ENCODE assay signal across 8 mouse cellular contexts in the genomic region with DNA sequence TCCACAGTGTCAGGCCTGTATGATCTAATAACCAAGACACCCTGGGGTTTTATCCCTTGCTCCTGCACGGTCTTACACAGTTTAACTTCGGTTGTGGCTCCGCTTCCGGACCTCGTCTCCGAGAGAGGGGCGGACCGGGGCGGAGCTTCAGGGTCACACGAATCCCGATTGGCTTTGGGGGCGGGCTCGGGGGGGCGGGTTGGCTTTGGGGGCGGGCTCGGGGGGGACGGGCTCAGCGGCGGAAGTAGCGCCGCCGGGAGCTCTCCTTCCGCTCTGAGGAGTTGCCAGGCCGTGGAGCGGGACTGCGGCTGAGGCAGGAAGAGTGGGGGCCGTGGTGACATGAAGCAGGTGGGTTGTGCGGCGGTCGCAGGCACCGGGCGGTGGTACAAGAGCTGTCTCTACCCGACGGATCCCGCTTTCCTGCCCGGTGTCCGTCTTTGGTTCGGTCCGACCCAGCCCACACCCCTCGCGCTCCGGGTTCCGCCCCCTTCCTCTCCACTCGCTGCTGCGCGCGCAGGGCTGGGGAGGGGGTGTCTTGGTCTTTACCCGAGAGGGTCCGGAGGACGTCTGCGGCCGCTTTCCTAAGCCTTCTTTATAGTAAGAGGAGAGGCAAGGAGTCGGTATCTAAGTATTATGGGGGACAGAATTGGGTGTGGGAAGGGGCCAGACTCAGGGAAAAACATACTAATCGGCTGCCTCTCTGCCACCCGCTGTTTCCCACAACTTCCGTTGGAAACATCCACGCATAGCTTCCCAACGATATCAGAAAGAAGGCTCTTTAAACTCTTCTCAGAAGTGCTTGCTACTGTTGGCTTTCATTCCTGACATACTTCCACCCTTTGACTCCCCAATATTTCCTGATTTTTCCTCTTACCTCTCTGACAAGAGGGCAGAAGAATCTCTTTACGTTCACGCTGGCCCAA. TPM values are rescaled to one million over a fixed set of nuclear protein-coding genes. Genes with fewer than 3 reads are reported as not detected.
DNase-seq lines count a peak whose midpoint lies in the region; ATAC-seq and TF ChIP-seq lines count a peak whose summit lies in the region.

TSS of gene Stard3 (plus strand) at position 208 of the 923 bp plus-strand sequence.

- H3K36me3 ChIP-seq in erythroblast, embryonic 14.5 days (ENCODE audit: control insufficient read depth): no peaks in the 10 kb centered on the region; the same call in 1 of the 2 replicates
- peaks cover 4% of the 10 kb centered on the region; the same call in 1 of the 2 replicates for H3K36me3 ChIP-seq in heart, embryonic 13.5 days
- no peaks in the 10 kb centered on the region for H3K36me3 ChIP-seq in kidney, postnatal 0 days (ENCODE audit: insufficient read depth, low read length)
- no peaks in the 10 kb centered on the region for H3K36me3 ChIP-seq in liver, embryonic 15.5 days (replicated peaks)
- no peaks in the 10 kb centered on the region for H3K36me3 ChIP-seq in neural tube, embryonic 11.5 days (ENCODE audit: control insufficient read depth, insufficient read depth, low read length)
- H3K36me3 ChIP-seq in stomach, embryonic 16.5 days (ENCODE audit: control insufficient read depth, insufficient read depth, low read length): no peaks in the 10 kb centered on the region

- H3K9me3 ChIP-seq in erythroblast, embryonic 14.5 days (ENCODE audit: control insufficient read depth, low read length): no peaks in the 10 kb centered on the region
- H3K9me3 ChIP-seq in heart, embryonic 13.5 days: no peaks in the 10 kb centered on the region
- no peaks in the 10 kb centered on the region for H3K9me3 ChIP-seq in kidney, postnatal 0 days (replicated peaks; ENCODE audit: low read length)
- no peaks in the 10 kb centered on the region for H3K9me3 ChIP-seq in liver, embryonic 15.5 days (replicated peaks)
- no peaks in the 10 kb centered on the region for H3K9me3 ChIP-seq in neural tube, embryonic 11.5 days (ENCODE audit: control insufficient read depth, low read length)
- H3K9me3 ChIP-seq in stomach, embryonic 16.5 days (replicated peaks; ENCODE audit: control insufficient read depth, low read length): no peaks in the 10 kb centered on the region

- H3K4me2 ChIP-seq in heart, embryonic 13.5 days: peak within 1 kb of the TSS; percentile 87
- H3K4me2 ChIP-seq in kidney, postnatal 0 days (ENCODE audit: low read length): peak within 1 kb of the TSS; percentile 76
- peak within 1 kb of the TSS; percentile 89 for H3K4me2 ChIP-seq in liver, embryonic 15.5 days
- H3K4me2 ChIP-seq in neural tube, embryonic 11.5 days (ENCODE audit: low read depth): peak within 1 kb of the TSS; percentile 77
- H3K4me2 ChIP-seq in stomach, embryonic 16.5 days (ENCODE audit: low read depth, low read length): peak within 1 kb of the TSS; percentile 73

- peak within 1 kb of the TSS; percentile 91 for H3K9ac ChIP-seq in heart, embryonic 13.5 days
- H3K9ac ChIP-seq in kidney, postnatal 0 days (ENCODE audit: low read depth, low read length): peak within 1 kb of the TSS; percentile 76
- peak within 1 kb of the TSS; percentile 76 for H3K9ac ChIP-seq in liver, embryonic 15.5 days
- peak within 1 kb of the TSS; percentile 54 for H3K9ac ChIP-seq in neural tube, embryonic 11.5 days (ENCODE audit: low read length)
- peak within 1 kb of the TSS; percentile 86 for H3K9ac ChIP-seq in stomach, embryonic 16.5 days (ENCODE audit: low read length)

- H3K27me3 ChIP-seq in erythroblast, embryonic 14.5 days (ENCODE audit: control insufficient read depth): peaks cover 15% of the 10 kb centered on the region
- peaks cover 19% of the 10 kb centered on the region for H3K27me3 ChIP-seq in heart, embryonic 13.5 days (replicated peaks)
- no peaks in the 10 kb centered on the region for H3K27me3 ChIP-seq in kidney, postnatal 0 days (ENCODE audit: insufficient read depth, low read length)
- peaks cover 20% of the 10 kb centered on the region for H3K27me3 ChIP-seq in liver, embryonic 15.5 days
- peaks cover 11% of the 10 kb centered on the region; the same call in 1 of the 2 replicates for H3K27me3 ChIP-seq in neural tube, embryonic 11.5 days (ENCODE audit: control insufficient read depth, insufficient read depth, low read length)
- no peaks in the 10 kb centered on the region for H3K27me3 ChIP-seq in stomach, embryonic 16.5 days (ENCODE audit: control insufficient read depth, insufficient read depth, low read length)

- peak; percentile 70 for ATAC-seq in heart, embryonic 13.5 days (ENCODE audit: extremely low read depth, insufficient number of reproducible peaks, low FRiP score, low TSS enrichment)
- peak; percentile 86 for ATAC-seq in kidney, postnatal 0 days (replicated peaks; ENCODE audit: low FRiP score, low read depth)
- peak; percentile 83 for ATAC-seq in liver, embryonic 15.5 days (ENCODE audit: insufficient read depth)
- ATAC-seq in neural tube, embryonic 11.5 days (ENCODE audit: insufficient read depth, low FRiP score, low TSS enrichment): peak; percentile 85
- peak; percentile 87 for ATAC-seq in stomach, embryonic 16.5 days (ENCODE audit: insufficient read depth, low FRiP score)

- DNase-seq in CD8-positive naive resting alpha-beta T cell, adult 2 months (ENCODE audit: low read depth in 2 of 2, low spot score in 2 of 2): peak; percentile 82 to 87
- peak; percentile 82 for DNase-seq in brain, embryonic 18.5 days (ENCODE audit: low read depth, low spot score)
- DNase-seq in kidney, postnatal 0 days (ENCODE audit: low spot score): peak; percentile 95
- DNase-seq in neural tube, embryonic 11.5 days (ENCODE audit: low spot score): peak; percentile 91

- H3K4me1 ChIP-seq in erythroblast, embryonic 14.5 days (ENCODE audit: control insufficient read depth): peaks cover 52% of the 10 kb centered on the region
- peaks cover 55% of the 10 kb centered on the region for H3K4me1 ChIP-seq in heart, embryonic 13.5 days
- peaks cover 29% of the 10 kb centered on the region for H3K4me1 ChIP-seq in kidney, postnatal 0 days (replicated peaks; ENCODE audit: insufficient read depth, low read length)
- peaks cover 69% of the 10 kb centered on the region for H3K4me1 ChIP-seq in liver, embryonic 15.5 days (replicated peaks)
- H3K4me1 ChIP-seq in neural tube, embryonic 11.5 days (ENCODE audit: control insufficient read depth, insufficient read depth, low read length): peaks cover 28% of the 10 kb centered on the region
- peaks cover 33% of the 10 kb centered on the region for H3K4me1 ChIP-seq in stomach, embryonic 16.5 days (ENCODE audit: control insufficient read depth, insufficient read depth, low read length)

- peak within 1 kb of the TSS; percentile 95 for H3K4me3 ChIP-seq in erythroblast, embryonic 14.5 days (replicated peaks)
- H3K4me3 ChIP-seq in heart, embryonic 13.5 days: peak within 1 kb of the TSS; percentile 82
- H3K4me3 ChIP-seq in kidney, postnatal 0 days (replicated peaks; ENCODE audit: low read depth, low read length): peak within 1 kb of the TSS; percentile 77
- peak within 1 kb of the TSS; percentile 84 for H3K4me3 ChIP-seq in liver, embryonic 15.5 days (replicated peaks)
- H3K4me3 ChIP-seq in neural tube, embryonic 11.5 days (ENCODE audit: low read depth, low read length): peak within 1 kb of the TSS; percentile 52
- H3K4me3 ChIP-seq in stomach, embryonic 16.5 days (replicated peaks; ENCODE audit: low read length): peak within 1 kb of the TSS; percentile 80

- peak within 1 kb of the TSS; percentile 90 for H3K27ac ChIP-seq in heart, embryonic 13.5 days (replicated peaks)
- peak within 1 kb of the TSS; percentile 97 for H3K27ac ChIP-seq in kidney, postnatal 0 days
- H3K27ac ChIP-seq in liver, embryonic 15.5 days (replicated peaks): peak within 1 kb of the TSS; percentile 75
- H3K27ac ChIP-seq in neural tube, embryonic 11.5 days (ENCODE audit: low read depth, low read length): peak within 1 kb of the TSS; percentile 54
- peak within 1 kb of the TSS; percentile 94 for H3K27ac ChIP-seq in stomach, embryonic 16.5 days (ENCODE audit: low read length)

- WGBS in heart, embryonic 13.5 days: under 1% methylated on average over 60 of the region's 60 CpGs
- under 1% methylated on average over 60 of the region's 60 CpGs for WGBS in kidney, postnatal 0 days
- under 1% methylated on average over 60 of the region's 60 CpGs for WGBS in liver, embryonic 15.5 days (ENCODE audit: insufficient replicate concordance)
- under 1% methylated on average over 49 of the region's 60 CpGs for WGBS in neural tube, embryonic 11.5 days
- under 1% methylated on average over 56 of the region's 60 CpGs for WGBS in stomach, embryonic 16.5 days

- TF ChIP-seq CTCF in kidney, postnatal 0 days (IDR thresholded peaks at IDR 0.05; ENCODE audit: low read depth): no peak

RNA-seq across cellular contexts. Expression of gene Stard3, which starts in this region (rescaled TPM):
- 1.2 and 1.7 TPM in 2 replicates for polyA plus RNA-seq in erythroblast, embryonic 14.5 days (2012)
- polyA plus RNA-seq in heart, embryonic 13.5 days (2015; fragmentation: Nextera tagmentation; extraction: Ambion mirVana): 37.2 and 43.4 TPM in 2 replicates
- 42.4 and 42.8 TPM in 2 replicates for polyA plus RNA-seq in kidney, postnatal 0 days (2015; fragmentation: Nextera tagmentation; extraction: Ambion mirVana)
- polyA plus RNA-seq in liver, embryonic 15.5 days (2015; fragmentation: Nextera tagmentation; extraction: Ambion mirVana): 16.4 and 19.6 TPM in 2 replicates
- polyA plus RNA-seq in neural tube, embryonic 11.5 days (2014; fragmentation: Nextera tagmentation; extraction: Ambion mirVana): 39.7 and 45.6 TPM in 2 replicates
- polyA plus RNA-seq in stomach, embryonic 16.5 days (2015; fragmentation: Nextera tagmentation; extraction: Ambion mirVana): 43.9 and 51.8 TPM in 2 replicates

Comparison
In these comparisons a context has a peak if more than half of its experiments do, and no peak if none do; other contexts are left out.
1. Peak in every context shown above with its lines: DNase-seq, ATAC-seq, H3K4me3 ChIP-seq and H3K27ac ChIP-seq.